Comparison of ENCODE assay signal across 8 mouse cellular contexts in genomic region chr12:108274313-108274595, GRCm38 (mm10). TPM values are rescaled to one million over a fixed set of nuclear protein-coding genes. Genes with fewer than 3 reads are reported as not detected.
DNase-seq lines count a peak whose midpoint lies in the region; ATAC-seq and TF ChIP-seq lines count a peak whose summit lies in the region.

No protein-coding gene starts in this region.

- H3K9ac ChIP-seq in embryonic facial prominence, embryonic 14.5 days (ENCODE audit: low read depth, low read length) = peak overlapping the region; percentile 78
- H3K9ac ChIP-seq in hindbrain, embryonic 16.5 days (ENCODE audit: low read depth, low read length) = peak overlapping the region; percentile 91

- 0% methylated on average over 11 of the region's 35 CpGs for whole genome bisulfite sequencing in embryonic facial prominence, embryonic 14.5 days
- under 1% methylated on average over 31 of the region's 35 CpGs for WGBS in hindbrain, embryonic 16.5 days

- no peaks in the 10 kb centered on the region for H3K27me3 ChIP-seq in embryonic facial prominence, embryonic 14.5 days (replicated peaks; ENCODE audit: control insufficient read depth, insufficient read depth, low read length)
- H3K27me3 ChIP-seq in hindbrain, embryonic 16.5 days (replicated peaks; ENCODE audit: control insufficient read depth, insufficient read depth, low read length) = no peaks in the 10 kb centered on the region
- H3K27me3 ChIP-seq in myocyte (ENCODE audit: control insufficient read depth, insufficient read depth, insufficient read length) = no peaks in the 10 kb centered on the region

- H3K9me3 ChIP-seq in embryonic facial prominence, embryonic 14.5 days (ENCODE audit: control insufficient read depth, low read length) = no peaks in the 10 kb centered on the region
- H3K9me3 ChIP-seq in hindbrain, embryonic 16.5 days (ENCODE audit: control insufficient read depth, low read length) = no peaks in the 10 kb centered on the region

- H3K4me2 ChIP-seq in embryonic facial prominence, embryonic 14.5 days (ENCODE audit: low read depth, low read length) = peak overlapping the region; percentile 96
- peak overlapping the region; percentile 61 for H3K4me2 ChIP-seq in hindbrain, embryonic 16.5 days (ENCODE audit: low read length)
- no peak overlapping the region for H3K4me2 ChIP-seq in myocyte (ENCODE audit: low read depth)

- no peaks in the 10 kb centered on the region for H3K36me3 ChIP-seq in embryonic facial prominence, embryonic 14.5 days (ENCODE audit: control insufficient read depth, insufficient read depth, low read length)
- no peaks in the 10 kb centered on the region for H3K36me3 ChIP-seq in hindbrain, embryonic 16.5 days (ENCODE audit: control insufficient read depth, insufficient read depth, low read length)
- H3K36me3 ChIP-seq in myocyte (ENCODE audit: control insufficient read depth, insufficient read depth) = no peaks in the 10 kb centered on the region

- TF ChIP-seq CTCF in layer of hippocampus, adult 2 months (conservative IDR thresholded peaks at IDR 0.05) = no peak

- no peak overlapping the region; the same call in 1 of the 2 replicates for H3K27ac ChIP-seq in layer of hippocampus, adult 2 months
- H3K27ac ChIP-seq in embryonic facial prominence, embryonic 14.5 days (replicated peaks; ENCODE audit: low read depth, low read length) = no peak overlapping the region
- H3K27ac ChIP-seq in hindbrain, embryonic 16.5 days (ENCODE audit: low read depth, low read length) = peak overlapping the region; percentile 92

- no peak for ATAC-seq in embryonic facial prominence, embryonic 14.5 days (ENCODE audit: low read depth)
- ATAC-seq in hindbrain, embryonic 16.5 days = no peak

- H3K4me3 ChIP-seq in layer of hippocampus, adult 2 months = peak overlapping the region; percentile 90
- H3K4me3 ChIP-seq in embryonic facial prominence, embryonic 14.5 days (ENCODE audit: low read depth, low read length) = peak overlapping the region; percentile 70
- H3K4me3 ChIP-seq in hindbrain, embryonic 16.5 days (ENCODE audit: low read length) = peak overlapping the region; percentile 90
- peak overlapping the region; percentile 52 for H3K4me3 ChIP-seq in myocyte

- H3K4me1 ChIP-seq in embryonic facial prominence, embryonic 14.5 days (ENCODE audit: control insufficient read depth, insufficient read depth, low read length) = peaks cover 63% of the 10 kb centered on the region
- peaks cover 63% of the 10 kb centered on the region for H3K4me1 ChIP-seq in hindbrain, embryonic 16.5 days (ENCODE audit: control insufficient read depth, insufficient read depth, low read depth, low read length)

- DNase-seq in layer of hippocampus, adult 2 months (ENCODE audit: low spot score in 2 of 2) = no peak
- DNase-seq in layer of hippocampus, adult 11-12 months (ENCODE audit: low spot score) = no peak
- no peak for DNase-seq in embryonic facial prominence, embryonic 14.5 days (ENCODE audit: low spot score)
- no peak for DNase-seq in layer of hippocampus, postnatal 36 days
- DNase-seq in adrenal gland, adult 2 months = no peak
- DNase-seq in spleen, adult 18-20 months = no peak

- H3ac ChIP-seq in myocyte (ENCODE audit: control insufficient read depth, insufficient read length) = peak overlapping the region; percentile 38

- TF ChIP-seq POLR2A in myocyte (IDR thresholded peaks at IDR 0.05; ENCODE audit: insufficient read length, low read depth) = no peak

- no peaks in the 10 kb centered on the region for H3K79me2 ChIP-seq in myocyte (ENCODE audit: control insufficient read depth, insufficient read depth)

TF ChIP-seq in myocyte, 11 proteins besides CTCF, POLR2A, EP300 and RAD21:
- no peak for TF ChIP-seq SRF (IDR thresholded peaks at IDR 0.05; ENCODE audit: control insufficient read depth, insufficient read length, low read depth)
- no peak for TF ChIP-seq POLR2AphosphoS2 (IDR thresholded peaks at IDR 0.05; ENCODE audit: insufficient read length, low read depth)
- TF ChIP-seq MYOG (IDR thresholded peaks at IDR 0.05; ENCODE audit: control insufficient read depth in 1 of 3, insufficient read depth in 1 of 3, insufficient read length in 2 of 3, low read depth in 2 of 3) = no peak
- no peak for TF ChIP-seq TCF3 (IDR thresholded peaks at IDR 0.05; ENCODE audit: insufficient read length, low read depth)

RNA-seq across cellular contexts. Expression of gene Ccdc85c, which starts 1.0 kb away (rescaled TPM):
- total RNA-seq in layer of hippocampus, adult 2 months (2021) = 10 to 100 TPM; 68.4 to 68.5 TPM
- polyA plus RNA-seq in embryonic facial prominence, embryonic 14.5 days (2014; fragmentation: Nextera tagmentation; extraction: Ambion mirVana) = 4.2 and 4.7 TPM in 2 replicates
- polyA plus RNA-seq in hindbrain, embryonic 16.5 days (2015; fragmentation: Nextera tagmentation; extraction: Ambion mirVana) = 7.5 and 10.2 TPM in 2 replicates
- polyA plus RNA-seq in myocyte (2012; fragmentation: generic; extraction: Trizol) = 6.6 TPM
- total RNA-seq in layer of hippocampus, postnatal 36 days (2021) = 10 to 100 TPM; 68.1 to 70.0 TPM
- 10 to 100 TPM; 19.0 to 26.9 TPM for total RNA-seq in adrenal gland, adult 2 months (2021)
- polyA plus RNA-seq in adrenal gland, adult 2 months (2012; rRNA removed) = 35.3 and 38.0 TPM in 2 replicates

RNA-seq across cellular contexts. Expression of gene Hhipl1, which starts 31.8 kb away (rescaled TPM):
- total RNA-seq in layer of hippocampus, adult 2 months (2021) = 1 to 10 TPM; 5.1 to 6.4 TPM
- 0.58 and 0.64 TPM in 2 replicates for polyA plus RNA-seq in embryonic facial prominence, embryonic 14.5 days (2014; fragmentation: Nextera tagmentation; extraction: Ambion mirVana)
- 2.6 and 2.9 TPM in 2 replicates for polyA plus RNA-seq in hindbrain, embryonic 16.5 days (2015; fragmentation: Nextera tagmentation; extraction: Ambion mirVana)
- 13.5 TPM for polyA plus RNA-seq in myocyte (2012; fragmentation: generic; extraction: Trizol)
- 1 to 10 TPM; 4.5 to 5.7 TPM for total RNA-seq in layer of hippocampus, postnatal 36 days (2021)
- under 1 TPM; 0.69 to 0.76 TPM for total RNA-seq in adrenal gland, adult 2 months (2021)
- polyA plus RNA-seq in adrenal gland, adult 2 months (2012; rRNA removed) = 0.85 and 1.4 TPM in 2 replicates

RNA-seq across cellular contexts. Expression of gene Cyp46a1, which starts 59.9 kb away (rescaled TPM):
- 100 to 1,000 TPM; 169 TPM for total RNA-seq in layer of hippocampus, adult 2 months (2021)
- 5.8 and 8.5 TPM in 2 replicates for polyA plus RNA-seq in embryonic facial prominence, embryonic 14.5 days (2014; fragmentation: Nextera tagmentation; extraction: Ambion mirVana)
- 38.3 and 40.1 TPM in 2 replicates for polyA plus RNA-seq in hindbrain, embryonic 16.5 days (2015; fragmentation: Nextera tagmentation; extraction: Ambion mirVana)
- polyA plus RNA-seq in myocyte (2012; fragmentation: generic; extraction: Trizol) = 1.6 TPM
- 100 to 1,000 TPM; 168 to 174 TPM for total RNA-seq in layer of hippocampus, postnatal 36 days (2021)
- total RNA-seq in adrenal gland, adult 2 months (2021) = 1 to 10 TPM; 1.0 to 1.6 TPM
- 7.5 and 9.0 TPM in 2 replicates for polyA plus RNA-seq in adrenal gland, adult 2 months (2012; rRNA removed)
